Mouse (Mus musculus): ENCODE measurements around the gene Gipc3. TPM values are rescaled to one million over a fixed set of nuclear protein-coding genes. Genes with fewer than 3 reads are reported as not detected.

Gene Gipc3
- polyA plus RNA-seq, 1 experiment, result 0.10 TPM

DNA sequence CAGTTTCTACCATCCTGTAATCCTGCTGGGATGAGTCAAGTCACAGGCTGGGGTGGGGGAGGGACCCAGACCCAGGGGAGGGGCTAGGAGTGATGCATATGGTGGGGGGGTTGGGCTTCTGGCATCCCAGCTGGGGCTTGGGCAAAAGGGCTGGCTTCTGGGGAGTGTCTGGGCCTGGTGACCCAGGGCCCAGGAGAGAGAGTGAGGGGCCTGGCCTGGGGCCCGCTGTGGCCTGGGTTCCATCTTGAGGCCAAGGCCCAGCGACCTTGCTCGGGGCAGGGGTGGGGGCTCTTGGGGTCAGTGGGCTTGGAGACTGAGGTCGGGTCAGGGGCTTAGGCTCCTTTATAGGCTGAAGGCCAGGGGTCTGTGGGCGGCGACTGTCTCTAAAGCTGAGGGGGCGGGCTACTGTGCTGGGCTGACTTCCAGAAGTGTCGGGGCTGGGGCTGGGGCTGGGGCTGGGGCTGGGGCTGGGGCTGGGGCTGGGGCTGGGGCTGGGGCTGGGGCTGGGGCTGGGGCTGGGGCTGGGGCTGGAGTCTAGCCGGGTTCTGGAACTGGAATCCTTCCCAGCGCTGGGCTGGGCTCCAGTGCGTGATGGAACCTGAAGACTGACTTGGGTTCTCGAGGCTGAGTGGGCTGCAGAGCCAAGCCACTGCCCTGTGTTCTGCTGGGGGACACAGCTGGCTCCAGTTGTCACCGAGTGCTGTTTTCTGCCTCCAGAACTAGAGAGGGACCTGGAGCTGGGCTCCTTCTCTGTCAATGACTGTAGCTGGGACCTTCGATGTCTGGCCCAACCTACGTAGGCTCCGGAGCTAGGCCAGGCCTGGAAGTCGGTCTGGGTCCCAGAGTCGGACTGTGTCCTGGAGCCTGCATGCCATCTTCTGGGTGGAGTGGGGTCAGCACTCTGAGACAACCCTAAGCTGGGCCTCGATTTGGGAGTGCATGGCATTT is 7.4 kb downstream of the Gipc3 start:
- Histone ChIP-seq H3K36me3 (ENCODE audit: control insufficient read depth, insufficient read depth) (no peaks in the 10 kb centered on the region), H3K27me3 (ENCODE audit: control insufficient read depth, insufficient read depth, insufficient read length) (no peaks in the 10 kb centered on the region), H3K4me3 (no peak overlapping the region), H3ac (ENCODE audit: control insufficient read depth, insufficient read length) (no peak overlapping the region), H3K79me2 (ENCODE audit: control insufficient read depth, insufficient read depth) (no peaks in the 10 kb centered on the region), H3K4me2 (ENCODE audit: low read depth) (no peak overlapping the region)
- TF ChIP-seq MYOD1 (IDR thresholded peaks at IDR 0.05; ENCODE audit: control insufficient read depth in 1 of 3, insufficient read length in 2 of 3, low read depth in 2 of 3), result peak in 1 of 3 experiments; percentile 45
- TF ChIP-seq MYOG (IDR thresholded peaks at IDR 0.05; ENCODE audit: control insufficient read depth in 1 of 3, insufficient read depth in 1 of 3, insufficient read length in 2 of 3, low read depth in 2 of 3), result peak in 1 of 3 experiments; percentile 45
- no peak for TF ChIP-seq POLR2AphosphoS2 (IDR thresholded peaks at IDR 0.05; ENCODE audit: insufficient read length, low read depth)

DNA sequence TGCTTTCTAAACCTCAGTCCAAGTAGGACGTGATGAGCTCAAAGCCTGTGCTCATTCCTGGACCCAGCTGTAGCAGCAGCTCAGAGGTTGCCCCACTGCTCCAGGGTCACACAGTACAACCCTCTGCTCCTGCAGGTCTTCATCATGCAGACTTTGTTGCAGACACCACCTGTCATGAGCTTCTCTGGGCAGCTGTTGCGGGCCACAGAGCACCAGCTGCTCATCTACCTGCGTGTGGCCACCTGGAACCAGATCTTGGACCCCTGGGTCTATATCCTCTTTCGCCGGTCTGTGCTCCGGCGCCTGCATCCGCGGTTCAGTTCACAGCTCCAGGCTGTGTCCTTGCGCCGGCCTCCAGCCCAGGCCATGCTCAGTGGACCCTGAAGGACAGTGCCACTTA is 8.7 kb downstream of the Gipc3 start:
- Histone ChIP-seq H3K27me3 (ENCODE audit: control insufficient read depth, insufficient read depth, insufficient read length) (no peaks in the 10 kb centered on the region), H3K4me3 (no peak overlapping the region), H3K4me2 (ENCODE audit: low read depth) (no peak overlapping the region), H3ac (ENCODE audit: control insufficient read depth, insufficient read length) (no peak overlapping the region), H3K79me2 (ENCODE audit: control insufficient read depth, insufficient read depth) (no peaks in the 10 kb centered on the region), H3K36me3 (ENCODE audit: control insufficient read depth, insufficient read depth) (no peaks in the 10 kb centered on the region)
- TF ChIP-seq USF1 (IDR thresholded peaks at IDR 0.05; ENCODE audit: low read depth), result no peak
- TF ChIP-seq TCF12 (IDR thresholded peaks at IDR 0.05; ENCODE audit: insufficient read depth, poor library complexity, severe bottlenecking), result no peak
- peak in 2 of 3 experiments; percentile 39 to 51 for TF ChIP-seq MYOD1 (IDR thresholded peaks at IDR 0.05; ENCODE audit: control insufficient read depth in 1 of 3, insufficient read length in 2 of 3, low read depth in 2 of 3)
- TF ChIP-seq POLR2A (IDR thresholded peaks at IDR 0.05; ENCODE audit: insufficient read length, low read depth), result no peak
- TF ChIP-seq MYOG (IDR thresholded peaks at IDR 0.05; ENCODE audit: control insufficient read depth in 1 of 3, insufficient read depth in 1 of 3, insufficient read length in 2 of 3, low read depth in 2 of 3), result peak in 2 of 3 experiments; percentile 28 to 68
- TF ChIP-seq E2F4 (IDR thresholded peaks at IDR 0.05; ENCODE audit: insufficient read depth), result no peak

DNA sequence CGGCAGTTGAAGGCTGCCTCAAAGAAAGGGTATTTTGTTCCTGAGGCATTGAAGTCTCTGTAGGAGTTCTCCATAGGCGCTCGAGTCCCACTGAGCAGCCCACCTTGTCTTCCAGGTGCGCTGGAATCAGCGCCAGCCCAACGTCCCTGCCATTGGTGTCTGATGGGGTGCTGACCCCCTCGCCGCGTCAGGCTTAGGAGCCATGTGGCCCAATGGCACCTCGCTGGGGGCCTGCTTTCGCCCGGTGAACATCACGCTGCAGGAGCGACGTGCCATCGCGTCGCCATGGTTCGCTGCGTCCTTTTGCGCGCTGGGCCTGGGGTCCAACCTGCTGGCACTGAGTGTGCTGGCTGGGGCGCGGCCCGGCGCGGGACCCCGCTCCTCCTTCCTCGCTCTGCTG is 10.8 kb downstream of the Gipc3 start:
- Histone ChIP-seq H3K36me3 (ENCODE audit: control insufficient read depth, insufficient read depth) (no peaks in the 10 kb centered on the region), H3K4me2 (ENCODE audit: low read depth) (no peak overlapping the region), H3ac (ENCODE audit: control insufficient read depth, insufficient read length) (no peak overlapping the region), H3K79me2 (ENCODE audit: control insufficient read depth, insufficient read depth) (no peaks in the 10 kb centered on the region), H3K27me3 (ENCODE audit: control insufficient read depth, insufficient read depth, insufficient read length) (no peaks in the 10 kb centered on the region), H3K4me3 (no peak overlapping the region)
- TF ChIP-seq E2F4 (IDR thresholded peaks at IDR 0.05; ENCODE audit: insufficient read depth), result no peak
- TF ChIP-seq REST (IDR thresholded peaks at IDR 0.05; ENCODE audit: insufficient read depth, insufficient read length), result no peak
- TF ChIP-seq TCF12 (IDR thresholded peaks at IDR 0.05; ENCODE audit: insufficient read depth, poor library complexity, severe bottlenecking), result no peak
- no peak for TF ChIP-seq SRF (IDR thresholded peaks at IDR 0.05; ENCODE audit: control insufficient read depth, insufficient read length, low read depth)
- TF ChIP-seq TCF3 (IDR thresholded peaks at IDR 0.05; ENCODE audit: insufficient read length, low read depth), result no peak
- TF ChIP-seq MYOD1 (IDR thresholded peaks at IDR 0.05; ENCODE audit: control insufficient read depth in 1 of 3, insufficient read length in 2 of 3, low read depth in 2 of 3), result no peak
- TF ChIP-seq CEBPB (IDR thresholded peaks at IDR 0.05; ENCODE audit: insufficient read depth, poor library complexity, severe bottlenecking), result no peak
- no peak for TF ChIP-seq USF1 (IDR thresholded peaks at IDR 0.05; ENCODE audit: low read depth)

DNA sequence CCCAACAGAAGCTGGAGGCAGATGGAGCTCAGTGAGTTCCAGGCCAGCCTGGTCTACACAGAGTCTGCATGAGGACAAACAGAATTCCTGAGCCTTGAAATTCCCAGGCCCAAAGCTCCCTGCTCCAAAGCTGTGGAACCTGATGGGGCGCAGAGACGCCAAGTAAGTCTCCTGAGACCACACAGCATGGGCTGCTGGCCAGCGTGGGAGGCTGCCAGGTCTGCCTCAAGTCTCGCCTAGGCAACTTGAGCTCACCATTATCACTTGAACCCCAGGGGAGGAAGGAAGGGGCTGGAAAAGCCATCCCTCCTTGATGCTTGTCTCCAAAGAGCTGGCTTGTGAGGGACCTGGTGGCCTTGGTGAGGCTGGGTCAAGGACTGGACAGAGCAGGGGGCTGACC is 13.1 kb downstream of the Gipc3 start:
- no peak overlapping the region for H3K4me3 ChIP-seq
- peaks cover 10% of the 10 kb centered on the region for H3K36me3 ChIP-seq (ENCODE audit: control insufficient read depth, insufficient read depth)
- TF ChIP-seq MYOD1 (IDR thresholded peaks at IDR 0.05; ENCODE audit: control insufficient read depth in 1 of 3, insufficient read length in 2 of 3, low read depth in 2 of 3), result no peak
- no peak for TF ChIP-seq REST (IDR thresholded peaks at IDR 0.05; ENCODE audit: insufficient read depth, insufficient read length)
- TF ChIP-seq TCF3 (IDR thresholded peaks at IDR 0.05; ENCODE audit: insufficient read length, low read depth), result no peak
- no peak for TF ChIP-seq CEBPB (IDR thresholded peaks at IDR 0.05; ENCODE audit: insufficient read depth, poor library complexity, severe bottlenecking)
- TF ChIP-seq MAX (IDR thresholded peaks at IDR 0.05; ENCODE audit: low read depth), result no peak
- TF ChIP-seq E2F4 (IDR thresholded peaks at IDR 0.05; ENCODE audit: insufficient read depth), result no peak
- H3K4me2 ChIP-seq (ENCODE audit: low read depth), result no peak overlapping the region
- no peaks in the 10 kb centered on the region for H3K27me3 ChIP-seq (ENCODE audit: control insufficient read depth, insufficient read depth, insufficient read length)
- no peak overlapping the region for H3ac ChIP-seq (ENCODE audit: control insufficient read depth, insufficient read length)
- no peaks in the 10 kb centered on the region for H3K79me2 ChIP-seq (ENCODE audit: control insufficient read depth, insufficient read depth)

DNA sequence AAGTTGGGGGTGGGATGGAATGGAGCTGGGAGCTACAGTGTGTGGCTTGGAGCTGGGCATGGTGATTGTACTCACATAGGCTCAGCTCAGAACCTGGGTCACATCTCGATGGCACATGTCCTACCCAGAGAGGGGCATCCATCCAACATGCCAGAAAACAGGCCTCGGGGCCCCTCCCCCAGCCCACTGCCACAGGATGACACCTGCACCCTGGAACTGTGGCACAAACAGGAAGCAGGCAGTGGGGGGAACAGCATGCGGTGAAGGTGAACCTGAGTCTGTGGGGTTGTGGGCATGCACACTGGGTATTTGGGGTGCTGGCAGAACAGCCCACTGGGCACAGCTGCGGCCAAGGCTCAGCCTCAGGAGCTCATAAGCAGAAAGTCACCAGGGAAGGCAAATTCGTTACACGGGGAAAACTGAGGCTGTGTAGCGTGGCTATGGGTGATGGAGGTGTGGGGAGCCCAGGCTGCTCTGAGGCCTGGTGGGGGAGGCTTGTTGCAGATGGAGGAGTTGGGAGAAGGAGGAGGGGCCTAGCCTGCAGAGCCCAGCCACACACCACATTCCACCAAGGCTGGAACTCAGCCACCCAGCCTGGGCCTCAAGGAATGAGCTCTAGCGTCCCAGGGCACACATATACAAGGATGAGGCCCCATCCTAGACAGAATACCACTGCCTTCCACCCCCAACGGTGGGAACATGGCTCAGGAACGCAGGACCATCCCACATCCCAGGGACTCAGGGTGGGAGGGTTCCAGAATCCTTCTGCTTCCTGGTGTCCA is 13.7 kb downstream of the Gipc3 start:
- H3K27me3 ChIP-seq (ENCODE audit: control insufficient read depth, insufficient read depth, insufficient read length), result no peaks in the 10 kb centered on the region
- peaks cover 10% of the 10 kb centered on the region for H3K36me3 ChIP-seq (ENCODE audit: control insufficient read depth, insufficient read depth)
- no peak overlapping the region for H3ac ChIP-seq (ENCODE audit: control insufficient read depth, insufficient read length)
- H3K4me2 ChIP-seq (ENCODE audit: low read depth), result no peak overlapping the region
- no peak for TF ChIP-seq USF1 (IDR thresholded peaks at IDR 0.05; ENCODE audit: low read depth)
- TF ChIP-seq TCF3 (IDR thresholded peaks at IDR 0.05; ENCODE audit: insufficient read length, low read depth), result no peak
- H3K79me2 ChIP-seq (ENCODE audit: control insufficient read depth, insufficient read depth), result no peaks in the 10 kb centered on the region
- H3K4me3 ChIP-seq, result no peak overlapping the region
